Mouse (Mus musculus): ENCODE results near the gene Prdx6.

The Prdx6 gene

GRCm38 (mm10) chr1:161250604-161251416 is at the start of gene Prdx6:
Gene Prdx6 (minus strand): TSS chr1:161251219.
- peak; percentile 92 for DNase-seq (ENCODE audit: low spot score)

GRCm38 (mm10) chr1:161288256-161288655 is 37.2 kb upstream of the Prdx6 start:
- DNase-seq (ENCODE audit: low spot score): no peak

GRCm38 (mm10) chr1:161286726-161287310 is 35.8 kb upstream of the Prdx6 start:
- peak; percentile 43 for DNase-seq (ENCODE audit: low spot score)

DNA sequence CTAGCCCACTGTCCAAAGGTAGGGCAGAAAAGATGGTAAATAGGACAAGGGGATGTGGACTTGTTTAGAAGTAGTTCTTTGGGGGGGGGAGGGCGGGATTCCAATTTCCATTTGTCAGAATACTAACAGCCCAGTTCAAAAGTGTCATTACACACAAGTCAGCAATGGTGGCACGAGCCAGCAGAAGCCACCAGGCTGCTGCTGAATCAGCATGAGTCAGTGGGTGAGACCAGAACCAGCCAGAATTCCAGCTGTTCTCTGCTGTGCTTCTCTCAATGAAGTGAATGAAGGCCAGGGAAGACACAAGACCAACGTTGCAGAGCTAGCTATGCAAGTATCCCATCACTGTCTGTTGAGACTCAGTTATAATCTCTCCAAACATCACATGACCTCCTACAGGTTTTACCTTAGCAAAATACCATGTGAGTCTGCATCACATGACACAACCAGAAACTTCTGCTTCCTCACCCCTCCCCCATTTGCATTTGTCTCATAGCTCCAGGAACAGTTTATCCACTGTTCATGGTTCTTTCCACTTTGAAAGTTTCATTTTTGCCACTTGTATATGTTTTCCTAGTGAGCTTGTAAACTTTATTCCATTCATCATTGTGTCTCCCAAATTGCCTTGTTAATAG is 30.2 kb upstream of the Prdx6 start:
- no peak for DNase-seq (ENCODE audit: low spot score)

GRCm38 (mm10) chr1:161279244-161279908 is 28.4 kb upstream of the Prdx6 start:
- DNase-seq (ENCODE audit: low spot score): no peak

GRCm38 (mm10) chr1:161273486-161273885 is 22.5 kb upstream of the Prdx6 start:
- no peak for DNase-seq (ENCODE audit: low spot score)

DNA sequence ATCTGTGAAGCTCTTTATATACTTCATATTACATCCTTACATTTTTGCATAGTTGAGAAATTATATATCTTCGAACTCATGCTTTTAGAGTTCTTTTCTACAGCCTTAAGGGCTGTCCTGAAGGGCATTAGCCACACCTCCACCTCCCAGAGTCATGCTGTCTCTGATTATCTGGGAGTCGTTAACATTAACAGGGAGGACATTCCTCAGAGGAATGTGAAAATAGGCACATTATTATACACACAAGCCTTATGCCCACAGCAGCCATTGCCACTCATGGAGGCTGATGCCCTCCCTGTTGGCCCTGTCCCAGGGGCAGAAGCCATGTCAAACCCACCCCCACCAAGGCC is 20.4 kb upstream of the Prdx6 start:
- DNase-seq (ENCODE audit: low spot score): no peak

GRCm38 (mm10) chr1:161270776-161271460 is 19.9 kb upstream of the Prdx6 start:
- DNase-seq (ENCODE audit: low spot score): no peak

GRCm38 (mm10) chr1:161269346-161269745 is 18.3 kb upstream of the Prdx6 start:
- no peak for DNase-seq (ENCODE audit: low spot score)

DNA sequence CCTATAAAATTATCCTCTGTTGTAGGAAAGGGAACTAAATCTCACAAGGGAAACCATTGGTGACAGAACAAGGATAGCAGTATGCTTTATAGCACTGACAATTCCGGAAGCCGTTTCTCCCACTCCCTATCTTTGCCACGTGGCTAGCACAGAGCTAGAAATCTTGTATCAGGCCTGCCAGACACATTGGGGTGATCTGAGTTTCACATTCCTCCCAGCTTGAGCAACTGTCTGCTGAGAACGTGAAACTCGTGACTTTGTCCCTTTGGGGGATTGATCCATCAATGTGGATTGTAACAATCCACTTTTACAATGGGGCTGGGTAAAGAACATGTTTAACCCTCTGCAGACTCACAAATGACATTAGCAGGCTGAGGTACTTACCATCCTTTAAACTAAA is 17.9 kb upstream of the Prdx6 start:
- peak; percentile 21 for DNase-seq (ENCODE audit: low spot score)

DNA sequence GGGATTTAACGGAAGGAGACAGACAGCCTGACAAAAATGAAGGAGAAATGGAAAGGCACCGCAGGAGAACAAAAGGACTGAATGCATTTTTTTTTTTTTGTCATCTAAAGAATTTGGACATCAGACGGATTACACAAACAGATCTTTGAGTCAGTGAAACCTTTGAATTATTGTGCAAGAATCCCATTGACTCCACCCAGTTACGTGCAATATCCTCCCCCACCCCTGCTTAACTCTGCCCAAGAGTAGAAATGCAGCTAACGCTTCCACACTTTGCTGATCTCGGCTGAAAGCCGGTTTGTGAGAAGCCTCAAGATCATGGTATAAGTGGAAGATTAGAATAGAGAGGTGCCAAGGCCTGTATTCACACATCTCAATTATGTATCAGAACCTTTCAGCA is 17.1 kb upstream of the Prdx6 start:
- peak; percentile 71 for DNase-seq (ENCODE audit: low spot score)

- no peak for DNase-seq (ENCODE audit: low spot score)
These were observed 13.9 kb upstream of the Prdx6 start for GRCm38 (mm10) chr1:161264961-161265360.

DNA sequence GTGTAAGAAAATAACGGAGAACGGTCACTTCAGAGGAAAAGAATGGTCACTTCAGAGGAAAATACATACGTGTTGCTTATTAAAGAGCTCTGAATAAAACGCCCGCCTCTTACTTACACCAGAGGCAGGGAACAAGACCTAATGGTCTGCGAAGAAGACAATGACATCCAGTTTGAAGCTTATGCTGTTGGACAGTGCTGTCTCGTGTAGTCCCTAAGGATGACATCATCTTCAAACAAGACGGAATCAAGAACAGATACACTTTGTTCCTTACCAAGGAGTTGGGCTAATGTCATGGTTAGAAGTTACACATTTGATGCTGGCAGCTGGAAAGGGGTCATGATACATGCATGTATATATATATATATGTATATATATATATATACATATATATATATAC is 12.6 kb upstream of the Prdx6 start:
- no peak for DNase-seq (ENCODE audit: low spot score)

GRCm38 (mm10) chr1:161262542-161262941 is 11.5 kb upstream of the Prdx6 start:
- DNase-seq (ENCODE audit: low spot score): no peak

DNA sequence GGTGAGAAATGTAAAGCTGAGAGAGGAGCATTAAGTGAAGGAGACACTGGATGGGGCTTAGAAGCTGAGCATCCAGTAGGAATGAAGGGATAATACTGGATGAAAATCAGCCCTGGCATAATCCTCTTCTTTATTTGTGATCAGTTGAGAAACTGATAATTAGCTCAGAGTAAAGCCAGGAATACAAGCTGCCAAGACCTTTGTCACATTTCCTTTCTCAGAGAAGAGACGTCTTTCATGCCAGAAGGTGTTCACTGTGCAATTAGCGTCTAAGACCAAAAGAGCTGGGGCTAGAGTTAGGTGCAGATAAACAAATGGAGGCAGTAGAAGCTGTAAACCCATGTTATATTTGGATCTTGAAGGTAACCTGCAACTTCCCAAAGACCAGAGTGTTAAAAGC is 9.7 kb upstream of the Prdx6 start:
- no peak for DNase-seq (ENCODE audit: low spot score)

- peak; percentile 22 for DNase-seq (ENCODE audit: low spot score)
These were observed 8.1 kb upstream of the Prdx6 start for GRCm38 (mm10) chr1:161259142-161259541.

- DNase-seq (ENCODE audit: low spot score): no peak
These were observed 7.3 kb upstream of the Prdx6 start for GRCm38 (mm10) chr1:161258331-161258730.

DNA sequence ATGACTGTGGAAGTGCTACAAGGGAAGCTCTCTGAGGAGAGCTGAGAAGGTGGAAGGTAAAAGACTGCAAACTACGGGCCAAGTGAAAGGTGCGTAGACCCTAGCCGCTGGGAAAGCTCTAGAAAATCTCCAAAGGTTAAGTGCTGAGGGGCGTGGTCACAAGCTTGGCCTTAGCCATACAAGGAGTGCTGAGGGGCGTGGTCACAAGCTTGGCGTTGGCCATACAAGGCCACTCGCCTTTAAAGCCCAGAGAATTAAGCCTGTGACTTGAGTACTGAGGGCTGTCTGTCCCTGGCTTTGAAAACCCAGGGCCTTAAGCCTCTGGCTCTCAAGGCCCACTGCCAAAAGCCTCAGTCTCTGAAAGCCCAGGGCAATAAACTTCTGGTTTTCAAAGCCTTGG is 5.9 kb upstream of the Prdx6 start:
- no peak for DNase-seq (ENCODE audit: low spot score)

DNA sequence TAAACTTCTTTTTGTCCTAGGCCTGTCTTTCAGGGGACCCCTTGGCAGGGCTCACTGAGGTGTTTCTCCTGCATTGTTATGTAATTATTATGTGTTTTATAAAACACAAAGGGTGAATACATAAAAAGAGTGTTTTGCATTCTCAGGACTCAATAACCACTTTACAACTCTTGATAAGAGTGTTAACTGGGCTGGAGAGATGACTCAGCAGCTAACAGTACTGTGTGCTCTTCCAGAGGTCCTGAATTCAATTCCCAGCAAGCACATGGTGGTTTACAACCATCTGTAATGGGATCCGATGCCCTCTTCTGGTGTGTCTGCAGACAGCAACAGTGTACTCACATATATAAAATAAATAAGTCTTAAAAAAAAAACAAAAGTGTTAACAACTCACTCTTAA is 3.3 kb upstream of the Prdx6 start:
- DNase-seq (ENCODE audit: low spot score): no peak

DNA sequence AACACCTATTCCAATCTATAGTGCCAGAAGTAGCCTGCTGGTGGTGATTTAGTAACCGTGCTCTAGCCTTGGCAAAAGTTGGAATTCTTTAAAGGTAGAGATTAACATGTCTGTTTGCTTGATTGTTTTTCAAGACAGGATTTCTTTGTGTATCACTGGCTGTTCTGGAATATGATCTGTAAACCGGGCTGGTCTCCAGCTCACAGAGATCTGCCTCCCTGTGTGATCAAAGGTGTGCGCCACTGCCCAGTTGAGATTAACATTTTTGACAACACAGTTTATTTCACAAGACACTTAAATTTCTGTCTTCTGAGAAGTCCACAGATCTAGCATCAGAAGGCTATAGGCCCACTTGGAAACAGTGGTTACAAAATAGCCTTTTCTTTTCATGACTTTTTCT is 1.9 kb upstream of the Prdx6 start:
- no peak for DNase-seq (ENCODE audit: low spot score)

DNA sequence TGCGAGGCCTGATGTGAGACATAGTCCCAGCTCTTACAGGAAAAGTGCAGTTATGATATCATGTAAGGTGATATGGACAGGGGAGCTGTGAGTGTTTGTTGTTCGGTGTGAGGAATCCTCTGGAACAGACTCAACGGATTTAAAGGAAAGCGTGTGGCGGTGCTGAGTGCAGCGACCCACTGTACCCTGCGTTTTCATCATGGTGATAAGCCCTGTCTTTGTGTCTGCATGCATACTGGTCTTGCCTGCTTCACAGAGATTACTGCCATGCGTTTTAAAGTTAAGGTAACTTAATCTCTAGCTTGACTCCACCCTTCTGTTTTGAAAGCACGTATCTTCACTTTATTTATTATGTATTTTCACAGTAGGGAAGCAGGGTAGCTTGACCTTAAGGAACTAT is 1.3 kb upstream of the Prdx6 start:
- DNase-seq (ENCODE audit: low spot score): no peak

All from yolk sac, embryonic 10.5 days (tissue).